Mouse (Mus musculus) brown adipose tissue, adult 24 weeks (tissue): ENCODE data around the gene Gars. TPM values are rescaled to one million over a fixed set of nuclear protein-coding genes. Genes with fewer than 3 reads are reported as not detected.

ENCODE experiments used
- H3K27ac ChIP-seq: fragments of 200-500 bp; replicated peaks from 2 replicates; pipeline ENCODE4 v1.5.1; 2012; ENCODE audit warnings: low read depth, mild to moderate bottlenecking, low read length
- H3K4me1 ChIP-seq: fragments of 200-500 bp; 2 replicates; pipeline ENCODE4 v1.6.1; 2012; ENCODE audit warnings: low read length, mixed read lengths; ENCODE audit not compliant: control insufficient read depth, insufficient read depth, insufficient read length
- H3K4me3 ChIP-seq: fragments of 200-500 bp; 2 replicates; pipeline ENCODE4 v1.5.1; 2012; ENCODE audit warnings: low read depth, mild to moderate bottlenecking, low read length, moderate library complexity; ENCODE audit not compliant: insufficient read depth
- polyA plus RNA-seq: library from polyadenylated mRNA; stranded (reverse); fragments of >200 nt; gene quantifications from 2 replicates; pipeline ENCODE4 v1.2.4, GENCODE M21; 2012; ENCODE audit not compliant: missing spikeins, insufficient read depth, insufficient read length

Gene Gars
- polyA plus RNA-seq, 1 experiment: 86.8 TPM

DNA sequence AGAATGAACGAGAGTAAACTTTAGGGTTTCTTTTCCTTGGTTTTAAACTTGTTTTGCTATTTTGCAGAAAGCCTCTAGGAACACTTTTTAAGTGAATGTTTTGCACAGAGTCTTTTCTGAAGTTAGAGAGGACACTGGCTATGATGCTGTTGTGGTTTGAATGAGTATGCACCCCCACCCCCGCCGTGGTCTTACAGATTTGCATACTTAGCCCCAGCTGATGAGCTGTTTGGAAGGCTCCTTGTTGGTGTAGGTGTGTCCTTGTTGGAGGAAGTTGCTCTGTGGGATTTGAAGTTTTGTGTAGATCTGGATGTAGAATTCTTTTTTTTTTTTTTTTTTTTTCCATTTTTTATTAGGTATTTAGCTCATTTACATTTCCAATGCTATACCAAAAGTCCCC is 19.6 kb downstream of the Gars start:
- H3K27ac ChIP-seq: no peak overlapping the region
- H3K4me1 ChIP-seq: 0 out of 2 replicates have a peak, but pooled peaks cover 4% of the 10 kb centered on the region
- H3K4me3 ChIP-seq: no peak overlapping the region

DNA sequence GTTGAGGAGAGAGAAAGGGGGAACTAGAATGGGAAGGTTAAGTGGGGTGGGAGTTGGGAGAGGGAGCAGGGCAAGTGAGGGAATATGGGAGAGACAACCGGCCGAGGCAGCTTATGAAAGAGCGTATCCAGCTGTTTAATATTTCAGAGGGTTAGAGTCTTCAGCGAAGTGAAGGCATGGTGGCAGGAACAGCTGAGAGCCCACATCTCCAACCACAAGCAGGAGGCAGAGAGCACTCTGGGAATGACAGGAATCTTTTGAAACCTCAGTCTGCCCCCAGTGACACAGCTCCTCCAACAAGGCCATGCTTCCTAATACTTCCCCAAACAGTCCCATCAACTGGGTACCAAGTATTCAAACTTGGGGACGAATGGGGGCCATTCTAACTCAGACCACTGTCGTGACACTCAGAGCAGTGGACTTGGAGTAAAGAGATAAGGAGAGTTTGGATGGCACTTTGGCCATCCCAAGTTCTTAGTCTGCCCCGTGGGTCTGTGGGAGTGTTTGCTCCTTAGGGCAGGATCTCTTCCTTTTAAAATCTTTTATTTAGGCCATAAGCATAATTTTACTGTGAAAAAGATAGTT is 22.5 kb downstream of the Gars start:
- Histone ChIP-seq H3K4me3 (no peak overlapping the region), H3K27ac (no peak overlapping the region), H3K4me1 (0 out of 2 replicates have a peak, but pooled peaks cover 4% of the 10 kb centered on the region)

DNA sequence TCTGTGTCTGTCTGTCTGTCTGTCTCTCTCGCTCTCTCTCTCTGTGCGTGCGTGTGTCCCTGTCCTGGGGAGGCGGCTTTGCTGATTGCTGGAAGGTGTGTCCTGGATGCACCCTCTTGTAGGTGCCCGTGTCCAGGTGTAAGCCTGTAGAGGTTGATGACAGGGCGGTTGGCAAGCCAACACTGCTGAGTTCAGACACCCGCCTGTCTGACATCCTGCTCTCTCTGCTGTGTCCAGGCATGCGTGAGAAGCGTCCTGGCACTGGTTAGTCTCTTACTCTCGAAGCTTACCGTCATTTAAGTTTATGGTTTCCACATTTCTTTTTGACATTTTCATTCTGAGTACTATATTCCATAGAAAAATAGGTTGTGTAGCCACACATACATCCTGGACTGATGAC is 23.5 kb downstream of the Gars start:
- Histone ChIP-seq H3K27ac (no peak overlapping the region), H3K4me3 (no peak overlapping the region), H3K4me1 (0 out of 2 replicates have a peak, but pooled peaks cover 4% of the 10 kb centered on the region)

DNA sequence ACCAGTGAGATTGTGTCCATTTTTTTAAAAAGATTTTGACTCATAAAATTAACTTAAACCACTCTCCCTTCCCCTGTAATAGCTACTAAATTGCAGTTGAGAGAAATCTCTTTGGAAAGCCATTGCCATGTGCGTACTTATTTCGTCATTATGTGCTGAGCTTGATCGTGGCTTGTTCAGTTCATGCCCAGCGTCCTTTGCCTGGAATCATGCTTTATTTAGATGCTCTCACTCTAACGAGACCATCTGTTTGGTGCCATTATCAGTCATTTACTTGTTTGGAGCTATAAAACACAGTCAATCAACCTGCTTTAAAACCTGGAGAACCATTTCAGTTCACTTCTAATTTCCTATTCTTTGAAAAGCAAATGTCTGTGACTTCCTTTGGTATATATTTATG is 24.4 kb downstream of the Gars start:
- Histone ChIP-seq H3K27ac (no peak overlapping the region), H3K4me3 (no peak overlapping the region), H3K4me1 (no peaks in the 10 kb centered on the region)

DNA sequence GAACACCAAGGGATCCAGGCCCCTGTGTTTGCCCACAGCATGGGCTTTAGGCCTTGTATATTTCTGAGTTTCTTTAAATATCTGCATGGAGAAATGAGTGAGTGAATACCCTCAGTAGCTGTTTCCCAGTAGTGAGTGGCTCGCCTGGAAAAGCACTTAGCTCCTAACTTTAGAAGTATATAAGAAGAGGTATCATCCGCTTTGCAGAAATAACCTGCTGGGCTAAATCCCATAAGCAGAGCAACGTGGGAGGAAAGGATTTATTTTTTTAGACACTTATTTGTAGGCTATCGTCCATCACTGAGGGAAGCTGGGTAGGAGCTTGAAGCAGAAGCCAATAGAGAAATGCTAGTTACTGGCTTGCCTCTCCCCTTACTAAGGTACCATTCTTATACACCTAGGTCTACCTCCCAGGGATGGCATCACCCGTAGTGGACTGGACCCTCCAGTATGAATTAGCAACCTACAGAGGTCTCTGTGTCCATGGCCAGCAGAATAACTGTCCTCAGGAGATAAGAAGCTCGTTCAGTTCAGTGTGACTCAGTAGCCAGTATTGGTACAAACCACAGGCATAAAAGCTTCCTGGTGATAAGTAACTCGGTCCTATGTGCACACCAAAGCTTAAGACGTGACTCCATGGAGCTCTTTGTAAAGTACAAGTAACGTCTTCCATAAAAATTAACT is 26.1 kb downstream of the Gars start:
- Histone ChIP-seq H3K27ac (no peak overlapping the region), H3K4me3 (no peak overlapping the region), H3K4me1 (no peaks in the 10 kb centered on the region)

DNA sequence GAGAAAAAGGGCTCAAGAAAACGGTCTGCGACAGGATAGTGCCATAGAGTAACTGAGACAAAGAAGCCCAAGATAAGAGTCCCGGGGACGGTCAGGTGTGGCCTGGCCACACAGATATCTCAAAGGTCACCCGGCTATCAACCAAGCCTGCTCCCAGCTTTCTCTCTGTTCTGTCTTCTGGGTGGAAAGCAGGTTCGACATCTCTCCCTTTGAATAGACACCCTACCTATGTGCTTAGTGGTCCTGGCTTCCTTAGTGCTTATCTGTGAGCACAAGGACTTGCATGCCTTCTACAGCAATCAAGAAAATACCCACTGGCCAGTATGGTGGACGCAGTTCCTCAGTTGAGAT is 26.6 kb downstream of the Gars start:
- Histone ChIP-seq H3K4me1 (no peaks in the 10 kb centered on the region), H3K4me3 (no peak overlapping the region), H3K27ac (no peak overlapping the region)

DNA sequence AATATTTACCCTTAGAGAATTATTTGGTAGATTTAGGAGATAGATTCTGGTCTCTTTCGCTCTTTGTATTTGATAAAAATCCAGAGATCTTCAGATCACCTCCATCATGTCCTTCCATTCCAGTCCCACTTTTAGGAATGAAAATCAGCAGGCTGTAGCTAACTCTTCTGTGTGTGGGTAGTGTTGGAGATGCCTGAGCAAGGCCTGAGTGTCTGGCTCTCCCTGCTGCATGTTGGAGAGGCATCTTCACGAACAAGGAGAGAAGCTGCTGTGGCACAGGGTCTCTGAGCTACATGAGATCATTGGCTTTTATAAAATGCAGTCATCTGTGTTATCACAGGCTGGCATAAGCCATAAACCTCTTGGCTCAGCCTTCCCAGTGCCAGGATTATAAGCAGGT is 28.1 kb downstream of the Gars start:
- H3K27ac ChIP-seq: no peak overlapping the region
- H3K4me1 ChIP-seq: no peaks in the 10 kb centered on the region
- no peak overlapping the region for H3K4me3 ChIP-seq

DNA sequence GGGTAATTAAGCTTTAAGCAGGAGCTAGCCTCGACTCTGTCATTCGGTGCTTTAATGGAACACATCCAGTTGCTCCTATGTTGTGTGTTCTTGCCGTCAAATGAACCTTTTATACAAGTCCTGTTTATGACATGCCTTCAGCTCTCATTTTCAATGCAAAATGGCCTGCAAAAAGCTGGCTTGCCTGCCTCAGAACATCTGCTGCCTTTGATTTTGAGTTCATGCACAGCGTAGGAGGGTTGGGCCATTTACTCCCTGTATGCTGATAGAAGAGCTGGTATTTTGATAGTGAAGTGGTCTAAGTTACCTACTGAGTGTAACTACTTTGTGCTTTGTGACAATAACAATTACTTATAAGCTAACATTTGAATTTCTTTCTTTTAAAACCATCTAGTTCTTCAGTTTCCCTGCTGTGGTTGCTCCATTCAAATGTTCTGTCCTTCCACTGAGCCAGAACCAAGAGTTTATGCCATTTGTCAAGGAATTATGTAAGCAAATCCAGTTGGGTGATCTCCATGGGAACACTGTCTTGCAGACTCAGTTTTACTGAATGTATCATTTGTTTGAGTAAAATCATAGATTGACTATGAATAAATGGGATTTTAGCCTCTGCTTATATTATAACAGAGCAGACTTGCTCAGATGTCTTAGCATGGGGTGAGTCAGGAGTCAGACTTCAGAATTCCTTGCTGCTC is 38.9 kb downstream of the Gars start:
- Histone ChIP-seq H3K4me1 (no peaks in the 10 kb centered on the region), H3K27ac (no peak overlapping the region), H3K4me3 (no peak overlapping the region)

DNA sequence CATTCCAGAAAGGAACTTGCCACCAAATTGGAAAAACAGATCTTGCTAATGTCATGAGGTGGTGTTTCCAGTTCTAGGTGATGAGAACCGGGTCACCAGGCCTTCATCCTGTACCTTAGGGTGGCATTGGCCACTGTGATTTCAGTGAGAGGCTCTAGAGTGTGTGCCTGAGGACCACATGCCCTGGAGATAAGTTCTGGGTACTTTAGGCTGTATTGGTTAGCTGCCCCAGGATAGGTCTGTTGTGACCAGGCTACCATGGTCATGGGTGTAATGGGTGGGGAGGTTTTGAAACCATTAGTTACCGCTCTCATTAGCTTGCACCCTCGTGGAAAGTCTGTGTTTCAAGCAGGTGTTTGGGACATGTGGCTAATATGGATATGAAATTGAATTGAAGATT is 43.6 kb downstream of the Gars start:
- H3K4me3 ChIP-seq: no peak overlapping the region
- no peaks in the 10 kb centered on the region for H3K4me1 ChIP-seq
- no peak overlapping the region for H3K27ac ChIP-seq

DNA sequence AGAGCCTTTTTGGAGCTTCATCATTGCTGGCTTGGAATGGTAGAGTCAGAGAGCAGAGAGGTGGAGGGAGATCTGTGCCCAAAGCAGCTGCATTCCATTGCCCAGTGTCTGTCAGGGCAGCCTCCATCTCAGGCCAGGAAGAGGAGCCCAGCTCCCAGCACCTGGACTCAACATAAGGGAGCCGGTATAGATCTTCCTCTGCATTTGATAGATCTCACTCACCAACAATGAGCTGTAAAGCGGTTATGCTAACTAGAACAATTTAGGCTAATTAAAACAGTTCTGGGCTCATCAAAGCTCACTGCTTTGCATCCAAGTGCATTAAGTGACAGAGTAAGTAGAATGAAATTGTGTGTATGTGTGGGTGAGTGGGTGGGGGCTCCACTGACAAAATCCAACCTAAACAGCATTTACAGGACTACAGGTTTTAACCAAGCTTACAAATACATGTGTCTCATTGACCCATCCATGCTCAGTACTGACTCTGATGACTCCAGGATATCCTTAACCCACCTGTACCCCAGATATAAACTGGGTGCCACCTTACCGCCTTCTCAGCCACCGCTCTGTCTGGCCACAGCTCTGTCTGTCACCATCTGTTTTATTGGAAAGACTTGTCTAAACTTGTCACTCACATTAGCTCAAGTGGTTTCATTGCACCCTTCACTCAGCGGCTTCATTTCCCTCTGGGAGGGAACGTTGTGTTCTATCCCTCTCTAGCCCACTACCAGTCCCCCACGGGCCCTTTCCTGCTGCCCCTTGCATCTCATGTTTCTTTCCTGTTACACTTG is 44.6 kb downstream of the Gars start:
- Histone ChIP-seq H3K4me1 (no peaks in the 10 kb centered on the region), H3K27ac (no peak overlapping the region), H3K4me3 (no peak overlapping the region)

DNA sequence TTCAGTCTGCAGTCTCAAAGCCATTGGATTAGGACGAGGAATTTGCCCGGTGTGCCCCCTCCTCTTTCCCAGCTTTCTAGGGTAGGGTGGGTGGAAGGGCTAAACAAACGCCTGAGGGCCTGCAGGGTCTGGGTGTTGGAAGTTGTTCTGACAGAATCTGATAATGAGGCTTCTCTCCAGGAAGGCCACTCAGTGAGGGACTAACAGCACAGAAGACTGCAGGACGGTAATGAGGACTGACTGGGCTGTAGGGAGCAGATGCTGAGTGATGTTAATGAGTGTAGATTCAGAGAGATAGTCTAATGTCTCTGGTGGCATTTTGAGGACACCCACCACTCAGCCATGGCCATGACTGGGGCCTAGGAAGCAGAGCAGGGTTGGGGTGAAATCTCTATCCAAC is 49.5 kb downstream of the Gars start:
- H3K27ac ChIP-seq: no peak overlapping the region
- H3K4me1 ChIP-seq: no peaks in the 10 kb centered on the region

DNA sequence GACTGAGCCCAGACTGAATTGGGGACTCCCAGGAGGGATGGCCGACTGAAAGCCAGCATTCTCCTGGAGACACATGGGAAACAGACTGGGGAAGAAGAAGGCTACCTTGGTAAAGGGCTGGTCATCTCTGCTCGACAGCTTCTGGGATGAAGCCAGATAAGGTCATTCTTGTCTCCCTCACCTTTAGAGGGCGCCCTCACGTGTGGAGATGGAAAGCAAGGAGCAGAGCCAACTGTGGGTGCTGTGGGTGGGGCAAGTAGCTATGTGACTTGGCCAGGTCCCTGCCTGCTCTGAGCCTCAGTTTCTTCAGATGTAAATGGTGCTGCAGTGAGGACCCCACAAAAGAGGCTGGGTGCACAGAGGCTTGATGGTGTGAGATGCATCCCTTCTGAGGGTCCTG is 52.8 kb downstream of the Gars start:
- H3K4me1 ChIP-seq: no peaks in the 10 kb centered on the region
- H3K27ac ChIP-seq: no peak overlapping the region
- H3K4me3 ChIP-seq: no peak overlapping the region

More for the DNA sequence above, 49.5 kb downstream of the Gars start:
- H3K4me3 ChIP-seq: no peak overlapping the region

DNA sequence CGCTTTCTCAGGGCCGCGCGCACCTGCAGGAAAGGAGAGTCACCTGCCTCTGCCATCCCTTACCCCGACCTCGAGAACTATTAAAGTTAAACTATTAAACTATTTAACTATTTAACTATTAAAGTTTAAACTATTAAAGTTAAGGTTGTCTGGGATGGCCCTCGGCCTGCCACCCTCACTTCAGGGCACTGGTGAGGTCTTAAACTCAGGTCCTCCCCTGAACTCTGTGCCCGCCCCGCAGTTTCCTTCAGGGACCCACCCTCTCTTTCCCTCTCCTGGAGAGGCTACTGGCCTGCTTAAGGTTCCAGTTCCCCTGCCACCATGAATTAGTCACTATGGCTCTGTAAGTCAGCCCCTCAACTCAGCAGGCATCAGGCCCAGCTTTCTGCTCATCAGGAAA is 53.6 kb downstream of the Gars start:
- Histone ChIP-seq H3K27ac (no peak overlapping the region), H3K4me3 (no peak overlapping the region), H3K4me1 (no peaks in the 10 kb centered on the region)

DNA sequence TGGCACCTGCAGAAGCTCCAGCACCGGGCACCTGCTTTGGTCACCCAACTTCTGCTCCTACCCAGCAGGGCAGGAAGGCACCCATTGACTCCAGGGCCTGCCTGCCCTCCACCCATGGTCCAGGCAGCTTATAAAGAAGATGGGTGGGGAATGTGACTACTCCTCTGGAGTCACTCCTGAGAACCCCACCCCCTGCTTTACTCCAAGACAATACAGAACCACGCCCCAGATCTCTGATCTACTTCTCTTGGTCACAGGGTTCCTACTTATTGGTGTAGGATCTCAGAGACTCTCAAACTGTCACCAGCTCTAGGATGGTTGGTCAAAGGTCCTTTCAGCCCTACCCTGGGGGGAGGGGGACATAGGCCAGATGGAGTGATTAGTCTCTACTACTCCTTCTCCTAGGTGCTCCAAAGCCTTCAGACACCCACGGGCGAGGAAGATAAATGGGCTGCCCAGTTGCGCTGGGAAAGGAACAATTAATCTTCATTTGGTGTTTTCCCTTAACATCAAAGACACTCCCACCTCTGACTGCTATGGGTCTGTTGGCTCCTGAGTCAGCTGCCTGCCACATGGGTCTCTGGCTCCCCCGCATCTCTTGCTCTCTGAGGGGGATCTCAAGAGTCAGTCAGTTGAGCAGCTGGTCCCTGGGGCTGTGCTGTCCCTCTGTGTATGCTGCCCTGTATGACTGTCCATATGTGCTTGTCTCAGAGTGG is 55.8 kb downstream of the Gars start:
- Histone ChIP-seq H3K27ac (no peak overlapping the region), H3K4me1 (no peaks in the 10 kb centered on the region), H3K4me3 (no peak overlapping the region)

DNA sequence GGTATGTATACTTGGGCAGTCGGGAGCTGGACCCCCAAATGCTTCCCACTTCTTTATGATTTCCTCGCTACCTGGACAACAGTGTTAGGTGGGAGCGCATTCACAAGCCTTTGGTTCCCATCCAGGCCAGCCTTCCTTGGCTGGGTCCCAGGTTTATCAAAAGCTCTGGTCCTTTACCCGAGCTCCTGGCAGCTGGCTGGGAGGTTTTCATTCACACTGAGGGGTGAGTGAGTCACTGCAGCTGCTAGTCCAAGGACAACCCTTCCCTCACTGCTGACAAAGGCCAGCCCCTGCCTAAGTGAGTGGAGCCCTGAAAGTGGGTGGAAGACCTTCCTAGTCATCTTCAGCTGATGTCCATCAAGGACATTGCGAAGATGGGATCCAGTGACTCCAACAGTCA is 60.2 kb downstream of the Gars start:
- Histone ChIP-seq H3K4me3 (no peak overlapping the region), H3K4me1 (no peaks in the 10 kb centered on the region)

More for the DNA sequence above, 60.2 kb downstream of the Gars start:
- H3K27ac ChIP-seq: no peak overlapping the region
